Mouse (Mus musculus): ENCODE data around the gene Syn3. TPM values are rescaled to one million over a fixed set of nuclear protein-coding genes. Genes with fewer than 3 reads are reported as not detected.

The Syn3 gene
- polyA plus RNA-seq, 1 experiment from 2014 or later, result 8.5 TPM

DNA sequence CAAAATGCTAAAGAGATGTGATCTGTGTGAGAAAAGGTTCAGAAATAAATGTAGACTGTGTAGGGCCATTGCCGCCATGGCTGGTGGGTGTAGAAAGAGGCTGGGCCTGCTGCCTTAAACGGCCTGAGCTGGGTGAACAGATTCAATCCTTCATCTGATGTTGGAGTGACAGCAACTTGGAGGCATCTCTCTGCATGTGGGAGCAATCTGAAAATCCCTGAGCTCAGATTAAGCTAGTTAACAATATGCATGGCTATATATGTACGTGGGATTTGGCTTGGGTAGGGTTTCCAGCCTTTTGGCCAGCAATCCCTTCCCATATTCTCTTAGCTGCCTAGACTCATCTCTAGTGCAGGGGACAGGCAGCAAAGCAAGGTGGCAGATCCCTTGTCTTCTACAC, 249.9 kb downstream of the Syn3 start:
- ATAC-seq, result no peak
- no peak overlapping the region for H3K27ac ChIP-seq (ENCODE audit: low read depth, low read length)

DNA sequence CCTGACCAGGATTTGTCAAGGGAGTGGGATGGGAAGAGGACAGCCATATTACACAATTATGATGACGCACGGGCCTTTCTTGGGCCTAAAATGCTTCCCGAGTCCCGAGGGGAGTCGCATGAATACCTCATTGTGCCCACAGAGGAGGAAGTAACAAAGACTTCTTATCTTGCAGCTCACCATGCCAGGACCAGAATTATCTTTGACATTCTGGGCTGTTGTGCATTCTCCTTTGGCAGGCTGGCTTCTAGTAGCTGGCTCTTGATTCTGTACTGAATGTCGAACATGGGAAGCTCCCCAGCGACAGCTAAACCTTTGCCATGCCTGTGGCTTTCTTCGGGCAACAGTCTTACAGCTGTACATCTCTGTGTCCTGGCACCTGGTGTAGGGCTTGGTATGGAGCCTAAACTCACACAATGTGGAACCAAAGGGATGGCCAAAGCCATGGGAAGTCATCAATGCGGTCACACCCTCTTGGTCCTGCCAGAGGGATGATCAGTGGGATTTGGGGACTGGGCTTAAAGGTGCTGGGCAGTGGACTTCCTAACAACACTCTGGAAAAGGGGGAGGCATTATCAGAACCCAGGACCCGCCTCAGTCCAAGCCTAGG, 250.5 kb downstream of the Syn3 start:
- no peak overlapping the region for H3K27ac ChIP-seq (ENCODE audit: low read depth, low read length)
- no peak overlapping the region for H3K4me3 ChIP-seq (ENCODE audit: low read depth, low read length)
- 87% methylated on average over 10 of the region's 10 CpGs for WGBS
- no peak overlapping the region for H3K4me2 ChIP-seq (ENCODE audit: low read length)
- no peaks in the 10 kb centered on the region for H3K36me3 ChIP-seq (ENCODE audit: control insufficient read depth, insufficient read depth, low read length)
- ATAC-seq, result no peak
- H3K27me3 ChIP-seq (replicated peaks; ENCODE audit: control insufficient read depth, insufficient read depth, low read length), result no peaks in the 10 kb centered on the region
- H3K9me3 ChIP-seq (replicated peaks; ENCODE audit: control insufficient read depth, low read length), result no peaks in the 10 kb centered on the region
- H3K4me1 ChIP-seq (ENCODE audit: control insufficient read depth, insufficient read depth, low read length), result no peaks in the 10 kb centered on the region
- no peak for DNase-seq (ENCODE audit: low spot score)
- no peak overlapping the region for H3K9ac ChIP-seq (ENCODE audit: low read length)

More for the DNA sequence above, 249.9 kb downstream of the Syn3 start:
- no peak for DNase-seq (ENCODE audit: low spot score)
- no peaks in the 10 kb centered on the region for H3K27me3 ChIP-seq (replicated peaks; ENCODE audit: control insufficient read depth, insufficient read depth, low read length)
- no peak overlapping the region for H3K9ac ChIP-seq (ENCODE audit: low read length)
- H3K4me1 ChIP-seq (ENCODE audit: control insufficient read depth, insufficient read depth, low read length), result no peaks in the 10 kb centered on the region
- WGBS, result 93% methylated on average over 3 of the region's 3 CpGs
- no peak overlapping the region for H3K4me2 ChIP-seq (ENCODE audit: low read length)
- H3K4me3 ChIP-seq (ENCODE audit: low read depth, low read length), result no peak overlapping the region
- H3K9me3 ChIP-seq (replicated peaks; ENCODE audit: control insufficient read depth, low read length), result no peaks in the 10 kb centered on the region
- H3K36me3 ChIP-seq (ENCODE audit: control insufficient read depth, insufficient read depth, low read length), result no peaks in the 10 kb centered on the region

DNA sequence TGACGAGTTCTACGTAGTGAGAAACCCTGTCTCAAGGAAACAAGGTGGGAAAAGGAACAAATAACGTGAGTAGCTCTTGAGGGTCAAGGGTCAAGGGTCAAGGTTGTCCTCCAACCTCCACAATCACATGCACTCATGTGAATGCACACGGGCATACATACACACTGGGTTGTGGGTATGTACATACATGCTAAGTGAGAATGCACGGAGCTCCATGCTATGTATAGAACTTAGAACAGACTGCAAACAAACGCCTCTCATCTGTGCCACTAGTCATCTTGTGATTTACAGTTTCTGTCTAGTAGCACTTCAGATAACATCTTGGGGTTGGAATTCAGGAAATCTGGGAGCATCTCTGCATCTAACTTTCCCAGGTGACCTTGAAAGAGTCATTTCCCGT, 253.3 kb downstream of the Syn3 start:
- Histone ChIP-seq H3K27me3 (replicated peaks; ENCODE audit: control insufficient read depth, insufficient read depth, low read length) (no peaks in the 10 kb centered on the region), H3K9ac (ENCODE audit: low read length) (no peak overlapping the region), H3K9me3 (replicated peaks; ENCODE audit: control insufficient read depth, low read length) (no peaks in the 10 kb centered on the region), H3K4me1 (ENCODE audit: control insufficient read depth, insufficient read depth, low read length) (no peaks in the 10 kb centered on the region), H3K4me3 (ENCODE audit: low read depth, low read length) (no peak overlapping the region), H3K27ac (ENCODE audit: low read depth, low read length) (no peak overlapping the region), H3K36me3 (ENCODE audit: control insufficient read depth, insufficient read depth, low read length) (no peaks in the 10 kb centered on the region), H3K4me2 (ENCODE audit: low read length) (no peak overlapping the region)
- ATAC-seq (no peak), DNase-seq (ENCODE audit: low spot score) (no peak)
- WGBS, result 91% methylated on average over 7 of the region's 7 CpGs

DNA sequence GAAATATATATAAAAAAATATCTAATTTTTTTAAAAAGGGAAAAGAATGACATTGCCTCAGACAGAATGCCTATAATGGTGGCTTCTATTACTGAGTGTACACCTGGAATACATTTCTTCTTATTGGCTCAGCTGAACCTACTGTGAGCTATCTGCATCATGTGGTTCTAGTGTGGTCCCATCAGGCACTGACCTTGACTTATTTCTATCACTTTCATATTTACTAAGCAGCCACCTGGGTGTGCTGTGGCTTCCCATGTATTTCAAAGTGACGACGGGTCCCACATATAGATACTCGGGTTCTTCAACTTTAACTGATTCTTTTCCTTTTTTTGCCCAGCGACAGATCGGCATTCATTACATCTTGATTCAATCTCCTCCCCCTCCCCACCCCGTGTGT, 255.2 kb downstream of the Syn3 start:
- H3K36me3 ChIP-seq (ENCODE audit: control insufficient read depth, insufficient read depth, low read length), result no peaks in the 10 kb centered on the region
- no peaks in the 10 kb centered on the region for H3K27me3 ChIP-seq (replicated peaks; ENCODE audit: control insufficient read depth, insufficient read depth, low read length)
- H3K27ac ChIP-seq (ENCODE audit: low read depth, low read length), result no peak overlapping the region
- DNase-seq (ENCODE audit: low spot score), result no peak
- H3K9ac ChIP-seq (ENCODE audit: low read length), result no peak overlapping the region
- H3K4me1 ChIP-seq (ENCODE audit: control insufficient read depth, insufficient read depth, low read length), result no peaks in the 10 kb centered on the region
- H3K4me3 ChIP-seq (ENCODE audit: low read depth, low read length), result no peak overlapping the region
- no peak for ATAC-seq
- WGBS, result 85% methylated on average over 6 of the region's 6 CpGs
- no peak overlapping the region for H3K4me2 ChIP-seq (ENCODE audit: low read length)
- no peaks in the 10 kb centered on the region for H3K9me3 ChIP-seq (replicated peaks; ENCODE audit: control insufficient read depth, low read length)

DNA sequence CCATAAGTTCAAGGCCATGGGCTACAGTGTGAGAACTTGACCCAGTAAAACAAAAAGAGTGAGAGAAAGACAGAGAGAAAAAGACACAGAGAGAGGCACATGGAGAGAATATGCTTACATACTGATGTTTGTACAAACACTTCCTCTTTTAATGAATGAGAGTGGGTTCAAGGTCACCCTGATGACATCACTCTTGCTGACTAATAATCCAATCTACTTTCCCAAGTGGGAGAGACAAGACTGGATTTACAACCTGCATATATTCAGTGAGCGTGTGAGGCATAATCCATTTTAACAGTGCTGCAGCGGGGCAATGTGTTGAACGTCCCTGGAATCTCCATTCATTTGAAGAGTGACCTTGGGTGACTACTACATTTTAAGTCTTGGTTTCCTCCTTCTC, 256.0 kb downstream of the Syn3 start:
- Histone ChIP-seq H3K27ac (ENCODE audit: low read depth, low read length) (no peak overlapping the region), H3K9ac (ENCODE audit: low read length) (no peak overlapping the region), H3K9me3 (replicated peaks; ENCODE audit: control insufficient read depth, low read length) (no peaks in the 10 kb centered on the region), H3K36me3 (ENCODE audit: control insufficient read depth, insufficient read depth, low read length) (no peaks in the 10 kb centered on the region), H3K4me1 (ENCODE audit: control insufficient read depth, insufficient read depth, low read length) (no peaks in the 10 kb centered on the region), H3K27me3 (replicated peaks; ENCODE audit: control insufficient read depth, insufficient read depth, low read length) (no peaks in the 10 kb centered on the region), H3K4me2 (ENCODE audit: low read length) (no peak overlapping the region), H3K4me3 (ENCODE audit: low read depth, low read length) (no peak overlapping the region)
- WGBS, result 88% methylated on average over 3 of the region's 3 CpGs
- no peak for DNase-seq (ENCODE audit: low spot score)
- ATAC-seq, result no peak

DNA sequence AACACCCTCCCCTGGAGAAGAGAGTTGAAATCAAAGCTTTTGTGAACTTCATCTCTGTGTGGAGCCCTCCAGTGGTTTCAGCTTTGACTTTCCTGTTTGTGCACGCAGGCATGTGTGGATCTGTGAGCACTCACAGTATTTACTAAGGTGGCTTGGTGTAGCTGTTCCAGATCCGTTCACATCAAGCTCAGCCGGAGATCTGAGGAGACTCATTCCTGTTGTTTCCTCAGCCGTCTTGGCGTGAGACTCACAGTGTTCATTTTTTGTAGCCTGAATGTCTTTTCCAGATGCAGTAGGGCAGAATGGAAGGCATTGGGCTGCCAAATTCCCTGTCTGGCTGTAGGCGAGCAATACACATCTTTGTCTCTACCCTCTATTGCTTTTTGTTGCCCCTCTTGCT, 268.7 kb downstream of the Syn3 start:
- H3K36me3 ChIP-seq (ENCODE audit: control insufficient read depth, insufficient read depth, low read length), result no peaks in the 10 kb centered on the region
- ATAC-seq (no peak), DNase-seq (ENCODE audit: low spot score) (no peak)
- no peaks in the 10 kb centered on the region for H3K27me3 ChIP-seq (replicated peaks; ENCODE audit: control insufficient read depth, insufficient read depth, low read length)
- no peak overlapping the region for H3K4me2 ChIP-seq (ENCODE audit: low read length)
- no peak overlapping the region for H3K27ac ChIP-seq (ENCODE audit: low read depth, low read length)
- WGBS, result 88% methylated on average over 6 of the region's 6 CpGs
- no peaks in the 10 kb centered on the region for H3K9me3 ChIP-seq (replicated peaks; ENCODE audit: control insufficient read depth, low read length)
- H3K9ac ChIP-seq (ENCODE audit: low read length), result no peak overlapping the region
- no peak overlapping the region for H3K4me3 ChIP-seq (ENCODE audit: low read depth, low read length)
- no peaks in the 10 kb centered on the region for H3K4me1 ChIP-seq (ENCODE audit: control insufficient read depth, insufficient read depth, low read length)

DNA sequence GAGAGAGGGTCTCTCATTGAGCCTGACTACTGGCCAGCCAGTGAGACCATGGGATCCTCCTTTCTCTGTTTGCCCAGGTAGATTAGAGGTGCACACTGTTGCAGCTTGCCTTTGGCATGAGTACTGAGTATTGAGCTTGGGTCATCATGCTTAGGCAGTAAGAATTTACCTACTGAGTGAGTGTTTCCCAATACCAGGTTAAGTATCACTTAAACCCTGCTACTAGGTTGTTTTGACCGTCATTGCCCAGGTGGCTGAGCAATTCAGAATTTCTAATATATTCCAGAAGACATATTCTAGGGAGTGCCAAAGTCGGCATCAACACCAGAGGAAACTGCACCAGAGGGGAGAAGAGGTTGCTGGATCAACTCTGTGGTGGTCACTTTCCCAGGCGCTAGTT, 273.2 kb downstream of the Syn3 start:
- Histone ChIP-seq H3K9me3 (replicated peaks; ENCODE audit: control insufficient read depth, low read length) (no peaks in the 10 kb centered on the region), H3K27ac (ENCODE audit: low read depth, low read length) (no peak overlapping the region), H3K36me3 (ENCODE audit: control insufficient read depth, insufficient read depth, low read length) (no peaks in the 10 kb centered on the region), H3K4me1 (ENCODE audit: control insufficient read depth, insufficient read depth, low read length) (no peaks in the 10 kb centered on the region), H3K4me2 (ENCODE audit: low read length) (no peak overlapping the region), H3K4me3 (ENCODE audit: low read depth, low read length) (no peak overlapping the region), H3K9ac (ENCODE audit: low read length) (no peak overlapping the region), H3K27me3 (replicated peaks; ENCODE audit: control insufficient read depth, insufficient read depth, low read length) (no peaks in the 10 kb centered on the region)
- no peak for ATAC-seq
- no peak for DNase-seq (ENCODE audit: low spot score)
- 87% methylated on average over 3 of the region's 3 CpGs for WGBS

DNA sequence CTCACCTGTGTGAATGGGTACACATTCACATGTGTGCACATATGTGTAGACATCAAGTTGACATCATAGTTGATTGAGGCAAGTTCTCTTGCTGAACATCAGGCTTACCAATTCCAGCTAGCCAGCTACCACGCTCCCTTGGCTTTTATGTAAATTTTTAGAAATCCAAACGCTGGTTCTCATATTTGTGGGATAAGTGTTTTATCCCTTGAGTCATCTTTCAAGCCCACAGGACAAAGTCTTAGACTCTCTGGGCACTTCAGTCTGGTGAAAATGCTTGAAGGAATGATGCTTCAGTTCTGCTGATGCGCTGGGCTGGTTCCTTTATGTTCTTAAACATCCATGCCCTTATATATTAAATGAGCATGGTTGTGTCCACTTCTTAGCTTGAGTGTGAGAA, 279.7 kb downstream of the Syn3 start:
- ATAC-seq, result no peak

DNA sequence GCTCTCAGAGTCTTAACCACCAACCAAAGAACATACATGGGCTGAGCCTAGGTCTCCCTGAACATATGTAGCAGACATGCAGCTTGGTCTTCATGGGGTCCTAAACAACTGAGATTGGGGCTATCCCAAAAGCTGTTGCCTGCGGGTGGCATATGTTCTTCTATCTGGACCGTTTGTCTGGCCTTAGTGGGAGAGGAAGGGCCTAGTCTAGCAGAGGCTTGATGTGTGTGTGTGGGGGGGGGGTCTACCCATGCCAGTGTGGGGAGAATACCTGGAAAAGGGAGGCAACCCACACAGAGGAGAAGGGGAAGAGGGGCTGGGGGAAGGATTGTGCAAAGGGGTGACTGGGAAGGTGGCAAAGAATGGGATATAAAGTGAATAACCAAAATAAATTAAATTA, 281.9 kb downstream of the Syn3 start:
- H3K27me3 ChIP-seq (replicated peaks; ENCODE audit: control insufficient read depth, insufficient read depth, low read length), result no peaks in the 10 kb centered on the region
- no peaks in the 10 kb centered on the region for H3K36me3 ChIP-seq (ENCODE audit: control insufficient read depth, insufficient read depth, low read length)
- no peaks in the 10 kb centered on the region for H3K9me3 ChIP-seq (replicated peaks; ENCODE audit: control insufficient read depth, low read length)
- no peaks in the 10 kb centered on the region for H3K4me1 ChIP-seq (ENCODE audit: control insufficient read depth, insufficient read depth, low read length)
- H3K4me3 ChIP-seq (ENCODE audit: low read depth, low read length), result no peak overlapping the region
- no peak overlapping the region for H3K27ac ChIP-seq (ENCODE audit: low read depth, low read length)
- DNase-seq (ENCODE audit: low spot score) (no peak), ATAC-seq (no peak)
- no peak overlapping the region for H3K4me2 ChIP-seq (ENCODE audit: low read length)
- no peak overlapping the region for H3K9ac ChIP-seq (ENCODE audit: low read length)
- 90% methylated on average over 2 of the region's 2 CpGs for WGBS

More for the DNA sequence above, 279.7 kb downstream of the Syn3 start:
- WGBS, result 98% methylated on average over 3 of the region's 3 CpGs
- no peaks in the 10 kb centered on the region for H3K4me1 ChIP-seq (ENCODE audit: control insufficient read depth, insufficient read depth, low read length)
- H3K9ac ChIP-seq (ENCODE audit: low read length), result no peak overlapping the region
- H3K4me3 ChIP-seq (ENCODE audit: low read depth, low read length), result no peak overlapping the region
- H3K36me3 ChIP-seq (ENCODE audit: control insufficient read depth, insufficient read depth, low read length), result no peaks in the 10 kb centered on the region
- H3K9me3 ChIP-seq (replicated peaks; ENCODE audit: control insufficient read depth, low read length), result no peaks in the 10 kb centered on the region
- H3K27me3 ChIP-seq (replicated peaks; ENCODE audit: control insufficient read depth, insufficient read depth, low read length), result no peaks in the 10 kb centered on the region
- H3K27ac ChIP-seq (ENCODE audit: low read depth, low read length), result no peak overlapping the region
- H3K4me2 ChIP-seq (ENCODE audit: low read length), result no peak overlapping the region
- DNase-seq (ENCODE audit: low spot score), result no peak

Data from forebrain, embryonic 14.5 days (tissue).